Mouse (Mus musculus) MEL (cell line): ENCODE results near the gene Esrp2. TPM values are rescaled to one million over a fixed set of nuclear protein-coding genes. Genes with fewer than 3 reads are reported as not detected.

Experiments used
- DNase-seq: peaks from one replicate; pipeline ENCODE4 v3.0.0; 2011; ENCODE audit warnings: low read depth, low spot score
- H3K27ac ChIP-seq: 2 replicates; pipeline ENCODE4 v1.5.1; 2012; ENCODE audit warnings: low read depth, mild to moderate bottlenecking, control low read depth, low read length, moderate library complexity; ENCODE audit not compliant: control insufficient read depth
- H3K27me3 ChIP-seq, 2 experiments: fragments of 150-350 bp in 1 of 2; sonication (generic) in 1 of 2; 2 replicates each; pipeline ENCODE4 v1.6.1; 2012; ENCODE audit warnings: low read length in 2 of 2, mild to moderate bottlenecking in 2 of 2, improper control_type of control experiment in 1 of 2, moderate library complexity in 1 of 2; ENCODE audit not compliant: insufficient read depth in 2 of 2, control insufficient read depth in 1 of 2
- H3K36me3 ChIP-seq, 2 experiments: 2 replicates each; pipeline ENCODE4 v1.6.1; 2012 to 2014; ENCODE audit warnings: low read length in 2 of 2, improper control_type of control experiment in 1 of 2, inconsistent platforms in 1 of 2, mild to moderate bottlenecking in 1 of 2; ENCODE audit not compliant: insufficient read depth in 2 of 2, control insufficient read depth in 1 of 2
- H3K4me1 ChIP-seq, 2 experiments: fragments of 150-350 bp in 1 of 2; sonication (generic) in 1 of 2; 2 replicates each; pipeline ENCODE4 v1.6.1; 2012; ENCODE audit warnings: low read length in 2 of 2, improper control_type of control experiment in 1 of 2, mild to moderate bottlenecking in 1 of 2; ENCODE audit not compliant: insufficient read depth in 2 of 2, control insufficient read depth in 1 of 2
- H3K4me3 ChIP-seq, 2 experiments: fragments of 150-350 bp in 1 of 2; sonication (generic) in 1 of 2; 2 replicates each; pipeline ENCODE4 v1.5.1; 2012; ENCODE audit warnings: low read depth in 2 of 2, low read length in 2 of 2, mild to moderate bottlenecking in 2 of 2, moderate library complexity in 2 of 2, control low read depth in 1 of 2, improper control_type of control experiment in 1 of 2; ENCODE audit not compliant: control insufficient read depth in 1 of 2, insufficient read depth in 1 of 2
- H3K79me2 ChIP-seq: 2 replicates; pipeline ENCODE4 v1.6.1; 2012; ENCODE audit warnings: mild to moderate bottlenecking, low read length, moderate library complexity; ENCODE audit not compliant: control insufficient read depth, poor library complexity, insufficient read depth
- H3K9ac ChIP-seq: 2 replicates; pipeline ENCODE4 v1.6.1; 2012; ENCODE audit warnings: low read depth, mild to moderate bottlenecking, control low read depth, low read length, moderate library complexity; ENCODE audit not compliant: control insufficient read depth, poor library complexity, severe bottlenecking
- H3K9me3 ChIP-seq: fragments of 150-350 bp; sonication (generic); replicated peaks from 2 replicates; pipeline ENCODE4 v1.6.1; 2012; ENCODE audit warnings: mild to moderate bottlenecking, low read length, improper control_type of control experiment, moderate library complexity; ENCODE audit not compliant: insufficient read depth
- BHLHE40 ChIP-seq: IDR thresholded peaks from 2 replicates; pipeline ENCODE4 v1.6.1; 2012; ENCODE audit warnings: low read depth, mild to moderate bottlenecking, inconsistent platforms, low read length, improper control_type of control experiment, borderline replicate concordance
- CTCF ChIP-seq, 3 experiments: IDR thresholded peaks in 2 of 3; conservative IDR thresholded peaks in 1 of 3; 2 replicates each; pipeline ENCODE4 v1.5.1; 2011 to 2012; ENCODE audit warnings: low read length in 3 of 3, low read depth in 2 of 3, mild to moderate bottlenecking in 2 of 3, improper control_type of control experiment in 1 of 3, inconsistent platforms in 1 of 3, mixed read lengths in 1 of 3, moderate library complexity in 1 of 3; ENCODE audit not compliant: control insufficient read depth in 1 of 3, insufficient read depth in 1 of 3, poor library complexity in 1 of 3, severe bottlenecking in 1 of 3
- ELF1 ChIP-seq: IDR thresholded peaks from 2 replicates; pipeline ENCODE4 v1.6.1; 2014; ENCODE audit warnings: low read depth, mild to moderate bottlenecking, inconsistent platforms, low read length, improper control_type of control experiment, moderate library complexity
- EP300 ChIP-seq, 2 experiments: IDR thresholded peaks; 2 replicates each; pipeline ENCODE4 v1.6.1; 2011; ENCODE audit warnings: improper control_type of control experiment in 2 of 2, low read length in 2 of 2, low read depth in 1 of 2, mild to moderate bottlenecking in 1 of 2
- GATA1 ChIP-seq: IDR thresholded peaks from 2 replicates; pipeline ENCODE4 v1.6.1; 2011; ENCODE audit warnings: low read depth, low read length, improper control_type of control experiment
- HCFC1 ChIP-seq: IDR thresholded peaks from 2 replicates; pipeline ENCODE4 v1.6.1; 2012; ENCODE audit warnings: low read depth, mild to moderate bottlenecking, inconsistent platforms, low read length, improper control_type of control experiment, moderate library complexity
- KAT2A ChIP-seq: conservative IDR thresholded peaks from 2 replicates; pipeline ENCODE4 v1.6.1; 2012; ENCODE audit warnings: low read depth, low read length, improper control_type of control experiment, inconsistent platforms
- MAFK ChIP-seq: IDR thresholded peaks from 2 replicates; pipeline ENCODE4 v1.6.1; 2011; ENCODE audit warnings: low read depth, mild to moderate bottlenecking, low read length, improper control_type of control experiment, borderline replicate concordance
- MAX ChIP-seq: IDR thresholded peaks from 2 replicates; pipeline ENCODE4 v1.6.1; 2011; ENCODE audit warnings: low read length, improper control_type of control experiment
- MAZ ChIP-seq: IDR thresholded peaks from 2 replicates; pipeline ENCODE4 v1.6.1; 2012; ENCODE audit warnings: low read depth, mild to moderate bottlenecking, inconsistent platforms, low read length, improper control_type of control experiment
- MYC ChIP-seq: IDR thresholded peaks from 2 replicates; pipeline ENCODE4 v1.6.1; 2011; ENCODE audit warnings: low read depth, mild to moderate bottlenecking, low read length, improper control_type of control experiment, moderate library complexity
- NRF1 ChIP-seq: IDR thresholded peaks from 2 replicates; pipeline ENCODE4 v1.6.1; 2014; ENCODE audit warnings: low read depth, mild to moderate bottlenecking, inconsistent platforms, low read length, improper control_type of control experiment, moderate library complexity; ENCODE audit not compliant: poor library complexity, insufficient read depth, severe bottlenecking
- POLR2AphosphoS5 ChIP-seq: IDR thresholded peaks from 2 replicates; pipeline ENCODE4 v1.6.1; 2012; ENCODE audit warnings: low read depth, borderline replicate concordance, mild to moderate bottlenecking, inconsistent platforms, low read length, moderate library complexity, mixed read lengths
- TAL1 ChIP-seq: IDR thresholded peaks from 2 replicates; pipeline ENCODE4 v1.6.1; 2012; ENCODE audit warnings: mild to moderate bottlenecking, inconsistent platforms, low read length, moderate library complexity, mixed read lengths
- UBTF ChIP-seq: IDR thresholded peaks from 2 replicates; pipeline ENCODE4 v1.6.1; 2012; ENCODE audit warnings: low read depth, mild to moderate bottlenecking, inconsistent platforms, low read length, improper control_type of control experiment, moderate library complexity, borderline replicate concordance; ENCODE audit not compliant: insufficient read depth
- USF2 ChIP-seq, 2 experiments: IDR thresholded peaks; 2 replicates each; pipeline ENCODE4 v1.6.1; 2011 to 2012; ENCODE audit warnings: improper control_type of control experiment in 2 of 2, low read length in 2 of 2, borderline replicate concordance in 1 of 2, inconsistent platforms in 1 of 2, low read depth in 1 of 2, mild to moderate bottlenecking in 1 of 2; ENCODE audit not compliant: insufficient read depth in 1 of 2
- ZC3H11A ChIP-seq: IDR thresholded peaks from 2 replicates; pipeline ENCODE4 v1.6.1; 2012; ENCODE audit warnings: low read depth, mild to moderate bottlenecking, inconsistent platforms, low read length, improper control_type of control experiment
- ZKSCAN1 ChIP-seq: IDR thresholded peaks from 2 replicates; pipeline ENCODE4 v1.6.1; 2012; ENCODE audit warnings: low read depth, mild to moderate bottlenecking, inconsistent platforms, low read length, improper control_type of control experiment, moderate library complexity
- ZMIZ1 ChIP-seq: IDR thresholded peaks from 2 replicates; pipeline ENCODE4 v1.6.1; 2012; ENCODE audit warnings: low read depth, mild to moderate bottlenecking, inconsistent platforms, low read length, improper control_type of control experiment, moderate library complexity
- polyA plus RNA-seq, 2 experiments: library from polyadenylated mRNA; stranded (reverse) in 1 of 2; unstranded in 1 of 2; fragments of >175 nt in 1 of 2; fragments of >200 nt in 1 of 2; gene quantifications; 2 replicates each; pipeline versions ENCODE4 v1.2.1 to v1.2.4; 2012; ENCODE audit warnings: low replicate concordance in 2 of 2, low read depth in 1 of 2; ENCODE audit not compliant: insufficient read length in 2 of 2, insufficient read depth in 1 of 2, missing spikeins in 1 of 2
- total RNA-seq: library from RNA; depleted of rRNA; stranded (reverse); fragments of 300-350 nt; gene quantifications from 2 replicates; pipeline ENCODE4 v1.2.3, GENCODE M21; 2012

Gene Esrp2
- total and polyA plus RNA-seq, 3 experiments, result 2.3 to 4.5 TPM; not detected in 1

DNA sequence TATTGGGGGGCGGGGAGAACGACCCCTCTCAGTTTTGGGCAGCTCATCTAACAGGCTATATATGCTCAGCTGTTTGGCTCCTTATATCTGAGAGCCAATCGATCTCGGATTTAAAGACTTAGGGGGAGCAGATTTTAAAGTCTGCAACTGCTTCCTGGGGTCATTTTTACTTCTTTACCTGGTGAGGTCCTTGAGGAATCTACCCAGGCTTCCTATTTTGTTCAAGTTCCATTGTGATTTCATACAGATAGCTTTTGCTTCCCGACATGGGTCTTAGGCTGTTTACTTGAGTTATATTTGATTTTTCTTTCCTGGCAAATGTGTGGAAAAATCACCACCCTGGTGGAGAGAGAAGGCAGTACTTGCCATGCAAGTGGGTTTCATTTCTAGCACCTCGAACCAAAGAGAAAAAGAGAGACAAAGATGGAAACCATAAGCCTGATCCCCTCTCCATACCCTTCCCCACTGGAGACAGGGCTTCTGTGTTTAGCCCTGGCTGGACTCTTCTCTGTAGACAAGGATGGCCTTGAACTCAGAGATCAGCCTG, 33.2 kb upstream of the Esrp2 start:
- Histone ChIP-seq H3K36me3 (peaks cover 6 to 26% of the 10 kb centered on the region in 2 experiments), H3K9me3 (no peaks in the 10 kb centered on the region), H3K4me3 (peak overlapping the region; percentile 63 to 84), H3K79me2 (peaks cover 27% of the 10 kb centered on the region), H3K27ac (no peak overlapping the region), H3K4me1 (peaks cover 9 to 26% of the 10 kb centered on the region in 2 experiments), H3K27me3 (no peaks in the 10 kb centered on the region), H3K9ac (peak overlapping the region; percentile 76)
- DNase-seq, result no peak
- TF ChIP-seq CTCF (IDR thresholded peaks at IDR 0.05 in 2 of 3, conservative IDR thresholded peaks at IDR 0.05 in 1 of 3; ENCODE audit: control insufficient read depth in 1 of 3, insufficient read depth in 1 of 3, low read depth in 2 of 3, low read length in 3 of 3, poor library complexity in 1 of 3, severe bottlenecking in 1 of 3), result peak in 1 of 3 experiments; percentile 21; a peak in 1 of 6 replicates
- TF ChIP-seq ZKSCAN1, result no peak

DNA sequence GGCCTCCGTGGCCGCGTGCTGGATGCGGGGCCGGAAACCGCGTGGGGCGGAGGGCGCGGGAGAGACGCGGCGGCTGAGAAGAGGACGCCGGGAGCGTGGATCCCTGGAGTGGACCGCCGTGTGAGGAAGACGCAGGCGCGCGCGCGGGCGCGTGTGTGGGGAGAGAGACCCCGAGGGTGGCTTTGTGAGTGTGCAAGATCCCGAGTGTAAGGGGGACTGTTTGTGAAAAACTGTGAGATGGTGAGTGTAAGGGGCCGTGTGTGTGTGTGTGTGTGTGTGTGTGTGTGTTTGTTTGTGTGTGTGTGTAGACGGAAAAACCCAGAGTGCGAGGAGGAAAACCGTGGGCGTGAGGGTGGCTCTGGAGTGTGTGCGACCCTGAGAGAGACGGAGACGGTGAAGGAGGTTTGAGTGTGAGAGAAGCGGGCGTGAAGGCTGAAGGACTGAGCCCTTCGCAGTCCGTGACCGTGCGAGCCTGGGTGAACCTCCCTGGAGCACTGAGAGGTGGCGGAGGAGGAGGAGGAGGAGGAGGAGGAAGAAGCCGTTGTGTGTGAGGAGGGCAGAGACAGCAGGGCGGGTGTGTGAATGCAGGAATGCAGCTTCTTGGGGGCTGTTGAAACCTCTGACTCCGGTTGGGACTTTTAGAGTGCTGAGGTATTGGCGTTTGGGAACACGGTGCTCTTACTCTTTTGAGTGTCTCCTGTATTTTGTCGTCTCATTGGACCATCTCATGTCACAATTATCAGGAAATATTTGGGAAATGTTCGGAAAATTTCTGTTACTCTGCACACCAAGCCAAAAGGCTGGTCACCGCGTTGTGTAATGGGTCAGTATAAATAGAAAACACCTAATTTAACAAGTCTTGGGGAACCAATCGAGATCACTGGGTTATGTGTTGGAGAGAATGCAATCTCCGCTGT, 32.5 kb upstream of the Esrp2 start:
- peaks cover 6 to 26% of the 10 kb centered on the region in 2 experiments for H3K36me3 ChIP-seq
- no peaks in the 10 kb centered on the region for H3K27me3 ChIP-seq
- TF ChIP-seq ZKSCAN1, result no peak
- no peak for TF ChIP-seq ZC3H11A
- peak; percentile 40 for TF ChIP-seq MAX
- no peak for TF ChIP-seq ELF1
- TF ChIP-seq GATA1, result no peak
- 0 out of 2 replicates have a peak, but pooled peaks have one; percentile 8 for TF ChIP-seq MYC
- no peak for TF ChIP-seq UBTF
- peak in 1 of 2 experiments; percentile 9; a peak in 1 of 4 replicates for TF ChIP-seq EP300 (IDR thresholded peaks at IDR 0.05; ENCODE audit: low read depth in 1 of 2, low read length in 2 of 2)
- peak overlapping the region; percentile 63 to 84 for H3K4me3 ChIP-seq
- H3K27ac ChIP-seq, result peak overlapping the region; percentile 54
- peak; percentile 67 for DNase-seq
- H3K9me3 ChIP-seq, result no peaks in the 10 kb centered on the region
- H3K4me1 ChIP-seq, result peaks cover 9 to 26% of the 10 kb centered on the region in 2 experiments
- H3K79me2 ChIP-seq, result peaks cover 24% of the 10 kb centered on the region
- peak overlapping the region; percentile 76 for H3K9ac ChIP-seq

DNA sequence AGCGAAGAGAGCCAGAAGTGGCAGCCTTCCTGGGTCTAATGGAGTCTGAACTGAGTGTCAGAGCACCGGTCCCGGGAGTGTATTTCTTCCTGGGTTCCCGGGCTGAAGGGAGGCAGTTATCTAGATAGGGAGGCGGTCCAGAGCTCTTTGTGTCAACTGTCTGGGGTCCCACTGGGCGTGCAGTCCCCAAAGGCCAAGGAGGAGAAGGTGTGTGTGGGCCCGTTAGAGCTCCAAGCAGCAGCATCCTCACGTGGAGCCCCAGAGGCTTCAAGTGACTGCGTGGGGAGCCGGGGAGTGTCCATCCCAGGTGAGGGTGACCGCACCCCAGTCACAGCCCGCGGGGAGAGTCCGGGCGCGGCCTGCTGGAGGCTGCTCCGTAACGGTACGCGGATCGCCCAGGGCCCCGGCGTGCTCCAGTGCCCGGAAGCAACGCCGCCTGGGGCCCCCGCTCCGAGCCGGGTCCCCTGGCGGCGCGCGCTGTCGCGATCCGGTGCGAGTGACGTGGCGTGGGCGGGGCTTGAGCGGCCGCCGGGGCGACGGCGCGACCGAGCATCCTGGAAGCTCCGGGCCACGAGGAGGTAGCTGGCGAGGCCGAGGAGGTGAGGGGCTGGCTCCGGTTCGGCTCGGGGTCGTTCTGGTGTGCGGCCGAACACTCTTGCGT, 31.7 kb upstream of the Esrp2 start, which contains the start of gene Slc7a6:
Gene Slc7a6, plus strand, starts transcription at position 502 of the 661 bp plus-strand sequence.
- Histone ChIP-seq H3K4me3 (peak within 1 kb of the TSS; percentile 63 to 84), H3K27me3 (no peaks in the 10 kb centered on the region), H3K9me3 (no peaks in the 10 kb centered on the region), H3K9ac (peak within 1 kb of the TSS; percentile 76), H3K36me3 (peaks cover 3 to 22% of the 10 kb centered on the region in 2 experiments; a peak in 2 of 4 replicates), H3K79me2 (peaks cover 21% of the 10 kb centered on the region), H3K27ac (peak within 1 kb of the TSS; percentile 54), H3K4me1 (peaks cover 6 to 22% of the 10 kb centered on the region in 2 experiments)
- DNase-seq, result peak; percentile 86
- TF ChIP-seq ZMIZ1 (peak; percentile 62), EP300 (IDR thresholded peaks at IDR 0.05; ENCODE audit: low read depth in 1 of 2, low read length in 2 of 2) (0 out of 4 replicates have a peak, but pooled peaks of 1 of the 2 experiments have one; percentile 9), USF2 (IDR thresholded peaks at IDR 0.05; ENCODE audit: borderline replicate concordance in 1 of 2, insufficient read depth in 1 of 2, low read depth in 1 of 2, low read length in 2 of 2) (no peak), BHLHE40 (no peak), NRF1 (peak; percentile 34; the same call in 1 of the 2 replicates), HCFC1 (peak; percentile 64; the same call in 1 of the 2 replicates), MAFK (no peak), MAX (peak; percentile 28; the same call in 1 of the 2 replicates), TAL1 (no peak), MAZ (peak; percentile 56; the same call in 1 of the 2 replicates), MYC (peak; percentile 54; the same call in 1 of the 2 replicates), KAT2A (no peak), POLR2AphosphoS5 (no peak)
